Mouse (Mus musculus) brown adipose tissue, adult 24 weeks (tissue): ENCODE data around the gene Ppm1l. TPM values are rescaled to one million over a fixed set of nuclear protein-coding genes. Genes with fewer than 3 reads are reported as not detected.

ENCODE experiments used
- H3K27ac ChIP-seq: fragments of 200-500 bp; replicated peaks from 2 replicates; pipeline ENCODE4 v1.5.1; 2012; ENCODE audit warnings: low read depth, mild to moderate bottlenecking, low read length
- H3K4me1 ChIP-seq: fragments of 200-500 bp; 2 replicates; pipeline ENCODE4 v1.6.1; 2012; ENCODE audit warnings: low read length, mixed read lengths; ENCODE audit not compliant: control insufficient read depth, insufficient read depth, insufficient read length
- H3K4me3 ChIP-seq: fragments of 200-500 bp; 2 replicates; pipeline ENCODE4 v1.5.1; 2012; ENCODE audit warnings: low read depth, mild to moderate bottlenecking, low read length, moderate library complexity; ENCODE audit not compliant: insufficient read depth
- polyA plus RNA-seq: library from polyadenylated mRNA; stranded (reverse); fragments of >200 nt; gene quantifications from 2 replicates; pipeline ENCODE4 v1.2.4, GENCODE M21; 2012; ENCODE audit not compliant: missing spikeins, insufficient read depth, insufficient read length

The Ppm1l gene
- polyA plus RNA-seq, 1 experiment = 5.0 TPM

- Histone ChIP-seq H3K4me3 (no peak overlapping the region), H3K27ac (no peak overlapping the region), H3K4me1 (peaks cover 5% of the 10 kb centered on the region; the same call in 1 of the 2 replicates)
These were observed 180.5 kb downstream of the Ppm1l start for GRCm38 (mm10) chr3:69497178-69497577.

- peaks cover 7% of the 10 kb centered on the region; the same call in 1 of the 2 replicates for H3K4me1 ChIP-seq
- no peak overlapping the region for H3K27ac ChIP-seq
- no peak overlapping the region for H3K4me3 ChIP-seq
These were observed 185.3 kb downstream of the Ppm1l start for GRCm38 (mm10) chr3:69502009-69502408.

- no peak overlapping the region for H3K4me3 ChIP-seq
These were observed 185.9 kb downstream of the Ppm1l start for GRCm38 (mm10) chr3:69502527-69502926.

GRCm38 (mm10) chr3:69505090-69505489, 188.4 kb downstream of the Ppm1l start:
- H3K4me1 ChIP-seq = peaks cover 7% of the 10 kb centered on the region; the same call in 1 of the 2 replicates
- H3K27ac ChIP-seq = no peak overlapping the region
- no peak overlapping the region for H3K4me3 ChIP-seq

More at GRCm38 (mm10) chr3:69502527-69502926, 185.9 kb downstream of the Ppm1l start:
- Histone ChIP-seq H3K27ac (no peak overlapping the region), H3K4me1 (peaks cover 7% of the 10 kb centered on the region; the same call in 1 of the 2 replicates)

- H3K27ac ChIP-seq = no peak overlapping the region
- H3K4me3 ChIP-seq = no peak overlapping the region
- peaks cover 7% of the 10 kb centered on the region; the same call in 1 of the 2 replicates for H3K4me1 ChIP-seq
These were observed 189.7 kb downstream of the Ppm1l start for GRCm38 (mm10) chr3:69506352-69506751.

GRCm38 (mm10) chr3:69509411-69509952, 192.8 kb downstream of the Ppm1l start:
- H3K4me3 ChIP-seq = no peak overlapping the region
- no peaks in the 10 kb centered on the region for H3K4me1 ChIP-seq
- H3K27ac ChIP-seq = no peak overlapping the region

GRCm38 (mm10) chr3:69511881-69512280, 195.2 kb downstream of the Ppm1l start:
- Histone ChIP-seq H3K4me3 (no peak overlapping the region), H3K4me1 (no peaks in the 10 kb centered on the region), H3K27ac (no peak overlapping the region)

GRCm38 (mm10) chr3:69512402-69512801, 195.7 kb downstream of the Ppm1l start:
- no peak overlapping the region for H3K4me3 ChIP-seq
- H3K27ac ChIP-seq = no peak overlapping the region

GRCm38 (mm10) chr3:69515730-69516350, 199.2 kb downstream of the Ppm1l start:
- Histone ChIP-seq H3K27ac (no peak overlapping the region), H3K4me1 (no peaks in the 10 kb centered on the region), H3K4me3 (no peak overlapping the region)

More at GRCm38 (mm10) chr3:69512402-69512801, 195.7 kb downstream of the Ppm1l start:
- no peaks in the 10 kb centered on the region for H3K4me1 ChIP-seq

GRCm38 (mm10) chr3:69519188-69519587, 202.5 kb downstream of the Ppm1l start:
- Histone ChIP-seq H3K4me3 (no peak overlapping the region), H3K27ac (no peak overlapping the region), H3K4me1 (0 out of 2 replicates have a peak, but pooled peaks cover 2% of the 10 kb centered on the region)

GRCm38 (mm10) chr3:69519789-69520558, 203.3 kb downstream of the Ppm1l start:
- Histone ChIP-seq H3K27ac (no peak overlapping the region), H3K4me3 (no peak overlapping the region), H3K4me1 (peaks cover 5% of the 10 kb centered on the region; the same call in 1 of the 2 replicates)

GRCm38 (mm10) chr3:69522270-69522669, 205.6 kb downstream of the Ppm1l start:
- Histone ChIP-seq H3K27ac (no peak overlapping the region), H3K4me3 (no peak overlapping the region), H3K4me1 (peaks cover 5% of the 10 kb centered on the region)

- Histone ChIP-seq H3K4me1 (peaks cover 5% of the 10 kb centered on the region), H3K27ac (no peak overlapping the region), H3K4me3 (no peak overlapping the region)
These were observed 207.9 kb downstream of the Ppm1l start for GRCm38 (mm10) chr3:69524356-69525071.

GRCm38 (mm10) chr3:69525072-69525529, 208.4 kb downstream of the Ppm1l start:
- Histone ChIP-seq H3K4me3 (no peak overlapping the region), H3K4me1 (peaks cover 5% of the 10 kb centered on the region), H3K27ac (no peak overlapping the region)

- peaks cover 5% of the 10 kb centered on the region for H3K4me1 ChIP-seq
- H3K27ac ChIP-seq = no peak overlapping the region
- H3K4me3 ChIP-seq = no peak overlapping the region
These were observed 210.7 kb downstream of the Ppm1l start for GRCm38 (mm10) chr3:69527384-69527783.
